Mouse (Mus musculus): ENCODE data around the gene AC131692.1.
"Not testable (repeated sequence)": the region's sequence is repeated elsewhere in the genome, so short reads cannot be mapped to it uniquely, and the experiment has no call there.

Gene AC131692.1

GRCm38 (mm10) chr19:6118677-6119185 lies 24.5 kb downstream of the AC131692.1 start:
- peak; percentile 66 for DNase-seq

- no peak for DNase-seq
Measured at GRCm38 (mm10) chr19:6121761-6122160, 27.5 kb downstream of the AC131692.1 start.

DNA sequence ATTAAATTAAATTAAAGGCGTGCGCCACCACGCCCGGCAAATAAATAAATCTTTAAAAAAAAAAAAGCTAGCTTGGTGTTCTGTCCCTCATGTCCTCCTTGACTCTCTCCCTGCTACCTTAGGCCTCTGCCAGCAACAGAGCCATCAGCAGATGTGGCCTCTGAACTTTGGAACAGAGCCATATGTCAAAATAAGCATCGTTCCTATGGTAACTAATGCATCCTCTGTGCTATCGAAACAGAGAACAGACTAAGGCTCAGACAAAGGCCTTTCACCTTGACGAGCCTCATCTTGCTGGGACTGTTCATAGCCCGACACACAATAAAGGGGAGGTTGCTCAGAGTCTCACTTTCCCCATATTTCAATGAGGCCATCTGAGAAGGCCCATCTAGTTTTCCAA lies 29.1 kb downstream of the AC131692.1 start:
- peak; percentile 30 for DNase-seq

- no peak for DNase-seq
Measured at GRCm38 (mm10) chr19:6124898-6125297, 30.7 kb downstream of the AC131692.1 start.

DNA sequence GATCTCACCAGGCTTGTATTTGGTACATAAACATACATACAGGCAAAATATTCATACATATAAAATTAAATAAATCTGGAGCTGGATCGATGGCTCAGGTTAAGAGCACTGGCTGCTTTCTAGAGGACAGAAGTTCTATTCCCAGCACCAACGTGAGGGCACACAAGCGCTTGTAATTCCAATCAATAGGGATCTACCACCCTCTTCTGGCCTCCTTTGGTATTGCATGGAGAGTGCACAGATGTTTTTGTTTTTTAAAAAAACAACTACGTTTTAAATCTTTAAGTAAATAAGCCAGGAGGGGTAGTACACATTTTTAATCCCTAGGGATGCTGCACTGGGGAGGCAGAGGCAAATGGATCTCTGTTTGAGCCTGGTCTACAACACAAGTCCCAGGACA lies 32.1 kb downstream of the AC131692.1 start:
- DNase-seq = no peak

DNA sequence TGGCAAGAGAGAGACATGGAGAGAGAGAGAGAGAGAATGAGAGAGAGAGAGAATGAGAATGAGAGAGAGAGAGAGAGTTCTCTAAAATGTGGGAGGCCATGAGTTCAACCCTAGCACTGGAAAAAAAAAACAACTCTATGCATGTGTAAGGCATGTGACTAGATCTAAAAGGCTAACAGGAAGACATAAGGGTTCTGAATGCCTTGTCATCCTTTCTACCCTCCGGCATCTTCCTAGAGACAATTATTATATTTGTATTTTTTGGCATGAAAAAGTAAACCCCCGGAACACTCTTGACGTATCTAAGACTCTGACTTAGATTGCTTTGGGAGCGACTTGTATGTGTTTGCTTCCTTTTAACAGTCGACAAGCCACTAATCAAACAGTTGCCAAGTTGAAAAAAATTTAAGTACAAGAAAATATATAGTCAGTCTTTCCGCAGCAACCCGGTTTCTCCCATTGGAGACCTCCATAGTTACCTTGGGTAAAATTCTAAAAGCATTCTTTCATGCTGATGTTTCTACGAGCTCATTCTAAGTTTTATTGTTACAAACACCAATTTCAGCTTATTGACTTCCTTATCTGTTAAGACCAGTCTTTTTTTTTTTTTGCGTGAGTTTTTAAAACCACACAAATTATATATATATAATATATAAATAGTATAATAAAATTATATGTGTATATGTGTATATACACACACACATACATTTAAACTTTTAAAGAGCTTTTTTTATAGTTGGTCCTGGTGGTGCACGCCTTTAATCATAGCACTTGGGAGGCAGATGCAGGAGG lies 32.8 kb downstream of the AC131692.1 start:
- DNase-seq = no peak

GRCm38 (mm10) chr19:6127760-6128341 lies 33.6 kb downstream of the AC131692.1 start, which contains the start of gene Snx15:
Gene Snx15 (minus strand): TSS chr19:6128304.
- peak; percentile 98 for DNase-seq

GRCm38 (mm10) chr19:6130414-6131128 lies 36.4 kb downstream of the AC131692.1 start:
- not testable (repeated sequence) for DNase-seq

DNA sequence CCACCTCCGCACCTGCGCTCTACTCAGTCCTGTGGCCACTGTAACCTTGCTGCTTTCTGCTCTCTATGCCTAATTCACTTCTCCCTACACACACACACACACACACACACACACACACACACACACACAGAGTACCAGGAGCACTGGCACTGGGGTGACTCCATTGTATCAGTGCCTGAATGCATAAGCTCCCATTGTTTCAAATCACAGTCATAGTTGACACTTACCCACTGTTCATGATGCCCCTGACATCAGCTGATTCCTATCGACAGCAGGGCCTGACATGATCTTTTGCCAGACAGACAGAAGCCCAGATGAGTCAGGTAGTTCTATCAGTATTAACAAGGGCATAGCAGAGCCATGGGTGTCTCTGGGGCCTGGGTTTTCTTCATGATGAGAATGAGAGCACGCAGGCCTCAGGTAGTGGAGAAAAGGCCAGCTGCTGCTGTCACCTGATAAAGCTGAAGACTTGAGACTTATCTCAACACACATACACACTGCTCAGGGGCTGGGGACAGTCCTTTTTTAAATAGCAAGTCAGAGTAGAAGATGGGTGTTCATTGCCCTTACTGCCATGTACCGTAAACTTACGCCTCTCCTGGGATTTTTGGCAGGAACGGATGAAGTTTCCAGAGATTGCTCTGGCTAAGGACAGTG lies 38.1 kb downstream of the AC131692.1 start:
- no peak for DNase-seq

DNA sequence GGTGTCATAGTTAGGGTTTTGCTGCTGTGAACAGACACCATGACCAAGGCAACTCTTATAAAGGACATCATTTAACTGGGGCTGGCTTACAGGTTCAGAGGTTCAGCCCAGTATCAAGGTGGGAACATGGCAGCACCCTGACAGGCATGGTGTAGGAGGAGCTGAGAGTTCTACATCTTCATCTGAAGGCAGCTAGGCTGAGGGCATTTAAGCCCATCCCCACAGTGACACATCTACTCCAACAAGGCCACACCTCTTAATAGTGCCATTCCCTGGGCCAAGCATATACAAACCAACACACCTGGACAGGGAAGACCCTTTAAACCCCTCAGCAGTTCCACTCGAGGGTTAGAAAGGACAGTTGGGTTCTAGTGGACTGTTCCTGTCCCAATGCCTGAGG lies 39.0 kb downstream of the AC131692.1 start:
- not testable (repeated sequence) for DNase-seq

DNA sequence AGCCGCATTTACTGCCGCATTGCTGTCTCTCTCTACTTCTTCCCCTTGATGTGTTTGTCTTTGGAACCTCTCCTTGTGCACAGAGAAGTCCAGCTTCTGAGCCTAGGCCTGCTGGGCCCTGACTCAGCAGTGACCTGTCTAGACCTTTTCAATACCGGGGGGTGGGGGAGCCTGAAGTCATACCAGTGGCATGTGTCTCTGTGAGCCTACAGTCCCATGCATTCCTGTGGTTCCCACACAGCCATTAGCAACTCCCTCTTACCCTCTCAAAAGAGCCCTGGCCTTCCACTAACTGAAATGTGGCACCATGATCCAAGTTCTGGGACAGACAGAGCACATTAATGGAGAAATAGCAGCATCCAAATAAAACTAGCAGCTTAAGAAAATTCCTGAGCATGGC lies 42.2 kb downstream of the AC131692.1 start:
- DNase-seq = no peak

DNA sequence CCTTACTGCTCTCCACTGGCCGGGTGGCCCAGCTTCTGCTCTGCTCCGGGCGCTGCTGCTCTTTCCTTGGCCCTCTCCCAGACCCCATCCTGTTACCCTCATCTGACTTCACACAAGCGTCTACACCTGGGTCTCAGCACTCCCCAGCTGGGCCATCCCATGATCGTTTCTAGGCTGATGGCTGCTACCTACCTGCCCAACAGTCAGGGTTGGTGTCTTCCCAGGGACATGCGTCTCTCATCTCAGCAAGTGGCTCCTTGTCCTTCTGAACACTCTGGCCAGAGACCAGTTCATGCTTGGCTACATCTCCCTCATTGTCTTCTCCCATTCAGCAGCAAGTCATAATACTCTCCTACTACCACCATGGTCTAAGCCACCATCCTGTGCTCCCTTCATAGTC lies 45.5 kb downstream of the AC131692.1 start:
- DNase-seq = peak; percentile 71

- no peak for DNase-seq
Measured at GRCm38 (mm10) chr19:6140374-6140677, 46.1 kb downstream of the AC131692.1 start.

- peak; percentile 93 for DNase-seq
Measured at GRCm38 (mm10) chr19:6140678-6141393, 46.6 kb downstream of the AC131692.1 start, which contains the start of gene Batf2. Gene Batf2 (plus strand): TSS chr19:6140983.

GRCm38 (mm10) chr19:6141394-6141749 lies 47.2 kb downstream of the AC131692.1 start, which contains the start of gene Arl2:
Gene Arl2 (minus strand): TSS chr19:6141548.
- DNase-seq = peak; percentile 86

DNA sequence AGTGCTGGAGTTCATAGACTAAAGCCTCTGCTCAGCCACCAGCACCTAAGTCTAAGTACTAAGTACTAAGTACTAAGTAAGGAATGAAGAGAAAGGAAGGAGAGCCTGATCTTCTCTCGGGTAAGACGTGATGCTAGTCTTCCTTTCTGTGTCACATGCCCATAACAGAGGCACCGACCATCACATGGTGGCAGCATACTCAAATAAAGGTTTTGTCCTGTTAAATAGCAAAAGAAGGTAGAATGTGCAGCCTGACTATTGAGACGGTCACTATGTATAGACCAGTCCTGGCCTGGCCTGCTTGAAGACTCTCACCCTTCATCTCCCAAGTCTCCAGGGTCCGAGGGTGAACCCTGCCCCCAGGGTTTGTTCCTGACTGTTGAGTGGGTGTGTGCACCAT lies 50.6 kb downstream of the AC131692.1 start:
- DNase-seq = no peak
